Mouse (Mus musculus): Measurements from ENCODE around the gene Olfr450. TPM values are rescaled to one million over a fixed set of nuclear protein-coding genes. Genes with fewer than 3 reads are reported as not detected.

The Olfr450 gene
- total and polyA plus RNA-seq, 2 experiments from 2014 or later, result not detected

DNA sequence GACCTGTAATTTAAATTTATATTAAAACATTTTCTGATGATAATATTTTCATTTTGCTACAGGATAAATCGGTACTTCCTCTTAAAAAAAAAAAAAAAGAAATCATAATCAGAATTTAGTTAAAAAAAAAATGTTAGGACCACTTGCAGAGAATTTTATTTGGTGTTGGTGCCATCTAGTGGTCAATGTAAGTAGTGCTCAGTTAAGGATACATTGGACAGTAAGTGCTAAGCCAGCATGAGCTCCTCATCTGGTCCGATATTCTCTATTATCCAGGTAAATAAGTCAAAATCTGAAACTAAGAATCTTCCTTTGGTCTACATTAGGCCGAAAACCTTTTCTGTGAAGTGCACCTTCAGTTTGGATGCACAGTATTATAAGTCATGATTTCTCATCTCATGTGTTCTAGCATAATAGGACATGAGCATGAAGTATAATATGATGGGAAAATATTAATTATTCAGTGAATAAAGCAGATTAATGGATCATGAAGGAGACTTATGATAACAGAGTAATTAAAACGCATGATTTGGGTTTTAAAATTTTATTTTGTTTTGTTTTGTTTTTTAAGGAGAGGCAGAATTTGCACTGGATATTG lies 48.6 kb downstream of the Olfr450 start:
- Histone ChIP-seq H3K36me3 (ENCODE audit: insufficient read depth, low read length) (no peaks in the 10 kb centered on the region), H3K9ac (replicated peaks; ENCODE audit: low read length) (no peak overlapping the region), H3K4me2 (ENCODE audit: low read depth, low read length) (no peak overlapping the region), H3K4me1 (ENCODE audit: insufficient read depth, low read length) (no peaks in the 10 kb centered on the region), H3K27me3 (ENCODE audit: insufficient read depth, low read length) (no peaks in the 10 kb centered on the region), H3K27ac (no peak overlapping the region), H3K4me3 (ENCODE audit: low read length) (no peak overlapping the region), H3K9me3 (ENCODE audit: low read length) (no peaks in the 10 kb centered on the region)
- ATAC-seq (peak; percentile 69), DNase-seq (ENCODE audit: low spot score) (peak; percentile 85)
- WGBS, result 16% methylated on average over 4 of the region's 4 CpGs
- TF ChIP-seq CTCF (IDR thresholded peaks at IDR 0.05; ENCODE audit: low read depth), result peak; percentile 76

Other genes with a start within 250 kb of the Olfr450 start
- gene Tcaf3, start 214.2 kb upstream of the Olfr450 start, total RNA-seq (2014; rRNA removed), result not detected in 2 replicates
- gene Tcaf3, start 214.2 kb upstream of the Olfr450 start, polyA plus RNA-seq (2015; fragmentation: Nextera tagmentation; extraction: Ambion mirVana), result not detected in 2 replicates
- 2.9 and 4.0 TPM in 2 replicates for gene Tcaf2, start 166.7 kb upstream of the Olfr450 start, total RNA-seq (2014; rRNA removed)
- gene Tcaf2, start 166.7 kb upstream of the Olfr450 start, polyA plus RNA-seq (2015; fragmentation: Nextera tagmentation; extraction: Ambion mirVana), result 2.1 and 2.4 TPM in 2 replicates
- gene Tcaf1, start 101.9 kb upstream of the Olfr450 start, total RNA-seq (2014; rRNA removed), result 262 and 275 TPM in 2 replicates
- 182 and 194 TPM in 2 replicates for gene Tcaf1, start 101.9 kb upstream of the Olfr450 start, polyA plus RNA-seq (2015; fragmentation: Nextera tagmentation; extraction: Ambion mirVana)
- gene Olfr453, start 72.6 kb upstream of the Olfr450 start, total RNA-seq (2014; rRNA removed), result not detected in 2 replicates
- not detected in 2 replicates for gene Olfr453, start 72.6 kb upstream of the Olfr450 start, polyA plus RNA-seq (2015; fragmentation: Nextera tagmentation; extraction: Ambion mirVana)
- not detected in 2 replicates for gene Olfr38, start 55.5 kb upstream of the Olfr450 start, total RNA-seq (2014; rRNA removed)
- not detected in 2 replicates for gene Olfr38, start 55.5 kb upstream of the Olfr450 start, polyA plus RNA-seq (2015; fragmentation: Nextera tagmentation; extraction: Ambion mirVana)
- not detected in 2 replicates for gene Olfr452, start 26.8 kb upstream of the Olfr450 start, total RNA-seq (2014; rRNA removed)
- not detected in 2 replicates for gene Olfr452, start 26.8 kb upstream of the Olfr450 start, polyA plus RNA-seq (2015; fragmentation: Nextera tagmentation; extraction: Ambion mirVana)
- gene Olfr449, start 22.4 kb downstream of the Olfr450 start, total RNA-seq (2014; rRNA removed), result not detected in 2 replicates
- not detected in 2 replicates for gene Olfr449, start 22.4 kb downstream of the Olfr450 start, polyA plus RNA-seq (2015; fragmentation: Nextera tagmentation; extraction: Ambion mirVana)
- gene Olfr448, start 78.5 kb downstream of the Olfr450 start, total RNA-seq (2014; rRNA removed), result not detected in 2 replicates
- gene Olfr448, start 78.5 kb downstream of the Olfr450 start, polyA plus RNA-seq (2015; fragmentation: Nextera tagmentation; extraction: Ambion mirVana), result not detected in 2 replicates
- gene Olfr447, start 96.9 kb downstream of the Olfr450 start, total RNA-seq (2014; rRNA removed), result not detected in 2 replicates
- not detected in 2 replicates for gene Olfr447, start 96.9 kb downstream of the Olfr450 start, polyA plus RNA-seq (2015; fragmentation: Nextera tagmentation; extraction: Ambion mirVana)
- gene Olfr446, start 109.4 kb downstream of the Olfr450 start, total RNA-seq (2014; rRNA removed), result not detected in 2 replicates
- not detected in 2 replicates for gene Olfr446, start 109.4 kb downstream of the Olfr450 start, polyA plus RNA-seq (2015; fragmentation: Nextera tagmentation; extraction: Ambion mirVana)
- not detected in 2 replicates for gene Olfr444, start 137.1 kb downstream of the Olfr450 start, total RNA-seq (2014; rRNA removed)
- gene Olfr444, start 137.1 kb downstream of the Olfr450 start, polyA plus RNA-seq (2015; fragmentation: Nextera tagmentation; extraction: Ambion mirVana), result not detected in 2 replicates

All from hindbrain, postnatal 0 days (tissue).